Mouse (Mus musculus): ENCODE measurements at regions not wholly inside any gene's neighbourhood (a gene's known extent, or its start where the extent isn't known, plus 50 kb on each side); places are given as distances from the start of the nearest gene placed in this dataset.

DNA sequence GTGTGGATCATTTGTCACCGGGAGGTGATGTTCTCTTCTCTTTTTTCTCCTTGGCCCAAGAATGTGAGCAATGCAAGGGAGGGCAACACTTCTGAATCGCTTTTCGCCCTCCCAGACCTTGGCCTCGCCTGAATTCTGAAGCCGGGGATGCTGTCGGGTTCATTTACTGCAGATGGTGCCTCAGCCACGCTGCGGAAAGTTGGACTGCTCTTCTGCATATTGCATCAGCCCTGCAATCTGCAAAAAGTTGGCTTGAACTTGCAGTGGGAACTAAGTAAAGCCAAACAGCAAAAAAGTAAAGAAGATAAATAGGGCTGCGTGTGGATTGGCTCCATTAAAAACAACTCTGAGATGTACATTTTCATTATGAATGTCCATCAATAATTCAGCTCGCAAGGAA is 55.9 kb upstream of the Dok5 start:
- H3K9ac ChIP-seq (ENCODE audit: low read depth, low read length, severe bottlenecking) = no peak overlapping the region
- no peak for TF ChIP-seq POLR2A (IDR thresholded peaks at IDR 0.05; ENCODE audit: borderline replicate concordance, extremely low read depth, insufficient read depth, insufficient read length)
- H3K9me3 ChIP-seq (ENCODE audit: control insufficient read depth, low read length) = 0 out of 2 replicates have a peak, but pooled peaks cover 4% of the 10 kb centered on the region
- no peak for ATAC-seq (ENCODE audit: low FRiP score, low read depth)
- H3K4me3 ChIP-seq (replicated peaks; ENCODE audit: low read length) = no peak overlapping the region
- H3K4me1 ChIP-seq (ENCODE audit: control insufficient read depth, insufficient read depth, low read length) = no peaks in the 10 kb centered on the region
- 90% methylated on average over 10 of the region's 10 CpGs for WGBS
- no peaks in the 10 kb centered on the region for H3K27me3 ChIP-seq (ENCODE audit: control insufficient read depth, insufficient read depth, low read length)
- no peak overlapping the region for H3K27ac ChIP-seq (replicated peaks; ENCODE audit: low read depth, low read length)
- DNase-seq (ENCODE audit: low spot score) = no peak
- H3K4me2 ChIP-seq (replicated peaks; ENCODE audit: low read depth, low read length, severe bottlenecking) = no peak overlapping the region
- H3K36me3 ChIP-seq (ENCODE audit: control insufficient read depth, insufficient read depth, low read length) = no peaks in the 10 kb centered on the region

DNA sequence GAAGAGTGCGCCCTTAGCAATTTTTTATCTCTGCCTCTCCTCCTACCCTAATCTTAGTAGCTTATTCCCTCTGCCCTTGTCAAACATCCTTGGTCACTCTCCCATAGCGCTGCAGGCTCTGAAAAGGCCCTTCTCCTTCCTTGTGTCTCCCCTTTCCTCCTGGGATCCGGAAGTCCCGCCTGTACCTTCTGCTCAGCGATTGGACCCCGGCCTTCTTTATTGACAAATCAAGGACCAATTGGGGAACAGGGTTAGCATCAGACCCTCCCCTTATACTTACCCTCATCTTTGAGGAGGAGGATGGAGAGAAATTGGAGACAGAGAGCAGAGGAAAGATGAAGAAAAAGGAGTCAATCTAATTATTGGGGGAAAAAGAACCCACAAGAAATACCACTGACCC is 57.9 kb upstream of the Dok5 start:
- TF ChIP-seq POLR2A (IDR thresholded peaks at IDR 0.05; ENCODE audit: borderline replicate concordance, extremely low read depth, insufficient read depth, insufficient read length) = no peak
- no peak for ATAC-seq (ENCODE audit: low FRiP score, low read depth)
- Histone ChIP-seq H3K36me3 (ENCODE audit: control insufficient read depth, insufficient read depth, low read length) (no peaks in the 10 kb centered on the region), H3K4me2 (replicated peaks; ENCODE audit: low read depth, low read length, severe bottlenecking) (no peak overlapping the region), H3K4me1 (ENCODE audit: control insufficient read depth, insufficient read depth, low read length) (no peaks in the 10 kb centered on the region), H3K9ac (ENCODE audit: low read depth, low read length, severe bottlenecking) (no peak overlapping the region), H3K9me3 (ENCODE audit: control insufficient read depth, low read length) (0 out of 2 replicates have a peak, but pooled peaks cover 4% of the 10 kb centered on the region), H3K27ac (replicated peaks; ENCODE audit: low read depth, low read length) (no peak overlapping the region), H3K27me3 (ENCODE audit: control insufficient read depth, insufficient read depth, low read length) (no peaks in the 10 kb centered on the region), H3K4me3 (replicated peaks; ENCODE audit: low read length) (no peak overlapping the region)
- DNase-seq (ENCODE audit: low spot score) = no peak
- 80% methylated on average over 6 of the region's 6 CpGs for WGBS

DNA sequence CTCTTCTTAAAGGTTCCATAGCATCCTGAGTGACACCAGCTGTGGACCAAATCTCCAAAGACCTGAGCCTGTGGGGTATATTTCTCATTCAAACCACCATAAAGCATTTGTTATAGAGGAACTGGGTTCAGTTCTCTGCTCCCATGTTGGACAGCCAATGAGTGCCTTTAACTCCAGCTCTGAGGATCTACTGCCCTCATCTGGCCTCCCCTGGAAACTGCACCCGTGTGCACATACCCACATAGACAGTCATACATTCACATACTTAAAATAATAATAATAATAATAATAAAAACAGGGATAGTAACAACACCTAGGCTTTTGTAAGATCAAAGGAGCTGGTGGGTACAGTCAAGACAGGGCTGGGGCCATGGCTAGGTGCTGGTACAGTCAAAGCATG is 58.8 kb upstream of the Dok5 start:
- Histone ChIP-seq H3K4me3 (replicated peaks; ENCODE audit: low read length) (no peak overlapping the region), H3K27me3 (ENCODE audit: control insufficient read depth, insufficient read depth, low read length) (no peaks in the 10 kb centered on the region), H3K36me3 (ENCODE audit: control insufficient read depth, insufficient read depth, low read length) (no peaks in the 10 kb centered on the region), H3K9ac (ENCODE audit: low read depth, low read length, severe bottlenecking) (no peak overlapping the region), H3K27ac (replicated peaks; ENCODE audit: low read depth, low read length) (no peak overlapping the region), H3K9me3 (ENCODE audit: control insufficient read depth, low read length) (0 out of 2 replicates have a peak, but pooled peaks cover 4% of the 10 kb centered on the region), H3K4me2 (replicated peaks; ENCODE audit: low read depth, low read length, severe bottlenecking) (no peak overlapping the region), H3K4me1 (ENCODE audit: control insufficient read depth, insufficient read depth, low read length) (no peaks in the 10 kb centered on the region)
- no peak for TF ChIP-seq POLR2A (IDR thresholded peaks at IDR 0.05; ENCODE audit: borderline replicate concordance, extremely low read depth, insufficient read depth, insufficient read length)
- no peak for ATAC-seq (ENCODE audit: low FRiP score, low read depth)
- no peak for DNase-seq (ENCODE audit: low spot score)
- 94% methylated on average over 1 of the region's 1 CpGs for WGBS

DNA sequence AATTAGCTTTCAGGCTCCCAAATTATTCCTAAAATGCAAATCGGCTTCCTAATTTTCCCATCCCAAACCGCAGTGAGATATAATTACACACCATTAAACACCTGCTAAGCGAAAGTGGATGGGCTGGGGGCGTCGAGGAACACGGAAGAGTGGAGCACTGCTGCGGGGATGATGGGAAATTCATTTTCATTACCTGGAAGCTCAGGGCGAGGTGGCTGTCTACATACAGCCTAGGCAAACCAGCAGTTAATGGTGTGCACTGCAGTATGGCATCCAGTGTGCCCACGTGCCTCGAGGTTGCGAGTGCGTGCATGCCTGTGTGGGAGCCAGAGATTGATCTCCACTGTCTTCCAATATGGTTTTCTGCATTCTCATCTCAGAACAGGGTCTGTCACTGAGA is 62.6 kb upstream of the Dok5 start:
- no peaks in the 10 kb centered on the region for H3K27me3 ChIP-seq (ENCODE audit: control insufficient read depth, insufficient read depth, low read length)
- no peak overlapping the region for H3K4me3 ChIP-seq (replicated peaks; ENCODE audit: low read length)
- no peak overlapping the region for H3K27ac ChIP-seq (replicated peaks; ENCODE audit: low read depth, low read length)
- DNase-seq (ENCODE audit: low spot score) = no peak
- H3K9ac ChIP-seq (ENCODE audit: low read depth, low read length, severe bottlenecking) = no peak overlapping the region
- TF ChIP-seq POLR2A (IDR thresholded peaks at IDR 0.05; ENCODE audit: borderline replicate concordance, extremely low read depth, insufficient read depth, insufficient read length) = no peak
- H3K4me1 ChIP-seq (ENCODE audit: control insufficient read depth, insufficient read depth, low read length) = no peaks in the 10 kb centered on the region
- WGBS = 85% methylated on average over 12 of the region's 12 CpGs
- H3K4me2 ChIP-seq (replicated peaks; ENCODE audit: low read depth, low read length, severe bottlenecking) = no peak overlapping the region
- no peaks in the 10 kb centered on the region for H3K36me3 ChIP-seq (ENCODE audit: control insufficient read depth, insufficient read depth, low read length)
- H3K9me3 ChIP-seq (ENCODE audit: control insufficient read depth, low read length) = no peaks in the 10 kb centered on the region
- no peak for ATAC-seq (ENCODE audit: low FRiP score, low read depth)

DNA sequence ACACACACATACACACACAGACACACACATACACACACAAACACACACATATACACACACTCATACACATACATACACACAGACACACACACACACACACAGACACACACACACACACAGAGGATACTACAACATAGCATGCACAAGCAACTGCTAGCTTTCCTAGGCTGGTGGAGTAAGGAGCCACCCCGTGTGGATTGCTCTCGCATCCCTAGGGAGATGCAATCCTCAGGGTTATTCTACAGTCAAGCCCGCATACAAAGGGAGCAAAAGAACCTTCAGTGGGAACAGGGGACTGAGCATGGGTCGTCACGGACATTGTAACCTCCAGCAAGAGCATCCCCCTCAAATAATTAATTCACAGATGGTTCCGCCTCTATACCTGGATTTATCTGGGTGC is 63.1 kb upstream of the Dok5 start:
- Histone ChIP-seq H3K36me3 (ENCODE audit: control insufficient read depth, insufficient read depth, low read length) (no peaks in the 10 kb centered on the region), H3K27me3 (ENCODE audit: control insufficient read depth, insufficient read depth, low read length) (no peaks in the 10 kb centered on the region), H3K4me1 (ENCODE audit: control insufficient read depth, insufficient read depth, low read length) (no peaks in the 10 kb centered on the region), H3K4me3 (replicated peaks; ENCODE audit: low read length) (no peak overlapping the region), H3K9me3 (ENCODE audit: control insufficient read depth, low read length) (no peaks in the 10 kb centered on the region), H3K4me2 (replicated peaks; ENCODE audit: low read depth, low read length, severe bottlenecking) (no peak overlapping the region), H3K27ac (replicated peaks; ENCODE audit: low read depth, low read length) (no peak overlapping the region), H3K9ac (ENCODE audit: low read depth, low read length, severe bottlenecking) (no peak overlapping the region)
- ATAC-seq (ENCODE audit: low FRiP score, low read depth) (no peak), DNase-seq (ENCODE audit: low spot score) (no peak)
- TF ChIP-seq POLR2A (IDR thresholded peaks at IDR 0.05; ENCODE audit: borderline replicate concordance, extremely low read depth, insufficient read depth, insufficient read length) = no peak
- WGBS = 80% methylated on average over 6 of the region's 6 CpGs
